Mouse (Mus musculus): Measurements from ENCODE around the gene Elmo2. TPM values are rescaled to one million over a fixed set of nuclear protein-coding genes. Genes with fewer than 3 reads are reported as not detected.

The Elmo2 gene
- polyA plus RNA-seq, 1 experiment from 2014 or later: 77.3 TPM

GRCm38 (mm10) chr2:165351828-165352513 is 25.7 kb upstream of the Elmo2 start:
- Histone ChIP-seq H3K36me3 (no peaks in the 10 kb centered on the region), H3K4me1 (no peaks in the 10 kb centered on the region), H3K27ac (no peak overlapping the region), H3K4me3 (no peak overlapping the region), H3K9me3 (peaks cover 8% of the 10 kb centered on the region), H3K9ac (no peak overlapping the region), H3K27me3 (no peaks in the 10 kb centered on the region), H3K4me2 (no peak overlapping the region)
- ATAC-seq (ENCODE audit: borderline replicate concordance, extremely low read depth, low FRiP score, low TSS enrichment): no peak
- WGBS: 86% methylated on average over 20 of the region's 20 CpGs

DNA sequence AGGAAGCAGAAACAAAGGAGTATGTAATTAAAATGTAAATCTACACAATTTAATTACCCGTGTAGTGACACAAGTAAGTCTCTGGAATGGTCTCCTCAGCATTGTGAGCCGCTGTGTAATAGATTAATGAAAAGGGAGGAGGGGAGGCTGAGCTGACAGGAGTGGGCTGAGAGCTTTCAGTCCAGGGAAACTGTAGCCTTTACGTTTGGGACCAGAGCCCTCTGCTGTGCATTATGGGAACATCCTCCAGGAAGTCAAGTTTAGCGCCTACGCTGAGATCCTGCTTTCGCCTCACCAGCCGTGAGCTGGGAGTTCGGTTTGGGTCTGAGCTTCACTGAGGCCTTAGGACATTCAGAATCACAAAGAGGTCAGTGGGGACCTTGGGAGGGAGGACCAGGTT is 23.2 kb upstream of the Elmo2 start:
- no peak overlapping the region for H3K27ac ChIP-seq
- H3K4me1 ChIP-seq: no peaks in the 10 kb centered on the region
- ATAC-seq (ENCODE audit: borderline replicate concordance, extremely low read depth, low FRiP score, low TSS enrichment): no peak
- H3K36me3 ChIP-seq: no peaks in the 10 kb centered on the region
- no peak overlapping the region for H3K4me2 ChIP-seq
- H3K9ac ChIP-seq: no peak overlapping the region
- H3K4me3 ChIP-seq: no peak overlapping the region
- H3K9me3 ChIP-seq: peaks cover 8% of the 10 kb centered on the region
- WGBS: 32% methylated on average over 8 of the region's 8 CpGs
- no peaks in the 10 kb centered on the region for H3K27me3 ChIP-seq

DNA sequence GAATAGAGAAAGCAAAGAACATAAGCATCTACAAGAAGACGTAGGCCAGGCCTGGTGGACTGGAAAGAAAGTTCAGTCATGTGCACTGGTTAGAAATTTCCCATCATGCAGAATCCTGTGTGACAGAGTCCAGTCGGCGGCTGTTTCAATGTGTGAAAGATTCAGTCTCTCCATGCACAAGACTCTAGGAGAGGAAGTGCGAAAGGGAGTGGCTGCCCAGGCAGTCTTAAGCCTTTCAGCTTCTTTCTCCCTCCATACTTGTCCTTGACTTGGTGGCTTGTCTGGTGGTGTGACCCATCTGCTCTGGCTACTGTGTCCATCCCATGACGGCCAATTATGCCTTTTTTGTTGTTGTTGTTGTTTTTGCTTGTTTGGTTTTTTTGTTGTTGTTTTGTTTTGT is 19.9 kb upstream of the Elmo2 start:
- Histone ChIP-seq H3K4me2 (no peak overlapping the region), H3K4me3 (no peak overlapping the region), H3K9me3 (no peaks in the 10 kb centered on the region), H3K27me3 (no peaks in the 10 kb centered on the region), H3K9ac (no peak overlapping the region), H3K27ac (no peak overlapping the region), H3K4me1 (no peaks in the 10 kb centered on the region), H3K36me3 (no peaks in the 10 kb centered on the region)
- 91% methylated on average over 5 of the region's 5 CpGs for WGBS
- ATAC-seq (ENCODE audit: borderline replicate concordance, extremely low read depth, low FRiP score, low TSS enrichment): no peak

- H3K36me3 ChIP-seq: no peaks in the 10 kb centered on the region
- ATAC-seq (ENCODE audit: borderline replicate concordance, extremely low read depth, low FRiP score, low TSS enrichment): no peak
- H3K4me1 ChIP-seq: no peaks in the 10 kb centered on the region
- H3K4me3 ChIP-seq: no peak overlapping the region
- no peaks in the 10 kb centered on the region for H3K27me3 ChIP-seq
- no peak overlapping the region for H3K4me2 ChIP-seq
- H3K27ac ChIP-seq: no peak overlapping the region
- no peaks in the 10 kb centered on the region for H3K9me3 ChIP-seq
- WGBS: 24% methylated on average over 3 of the region's 3 CpGs
- no peak overlapping the region for H3K9ac ChIP-seq
Measured at GRCm38 (mm10) chr2:165337191-165337590, 10.9 kb upstream of the Elmo2 start.

GRCm38 (mm10) chr2:165332610-165333210 is 6.4 kb upstream of the Elmo2 start:
- Histone ChIP-seq H3K9ac (no peak overlapping the region), H3K4me3 (no peak overlapping the region), H3K27ac (no peak overlapping the region), H3K27me3 (no peaks in the 10 kb centered on the region), H3K4me1 (no peaks in the 10 kb centered on the region), H3K4me2 (no peak overlapping the region), H3K36me3 (no peaks in the 10 kb centered on the region), H3K9me3 (no peaks in the 10 kb centered on the region)
- WGBS: 51% methylated on average over 14 of the region's 14 CpGs
- ATAC-seq (ENCODE audit: borderline replicate concordance, extremely low read depth, low FRiP score, low TSS enrichment): no peak

DNA sequence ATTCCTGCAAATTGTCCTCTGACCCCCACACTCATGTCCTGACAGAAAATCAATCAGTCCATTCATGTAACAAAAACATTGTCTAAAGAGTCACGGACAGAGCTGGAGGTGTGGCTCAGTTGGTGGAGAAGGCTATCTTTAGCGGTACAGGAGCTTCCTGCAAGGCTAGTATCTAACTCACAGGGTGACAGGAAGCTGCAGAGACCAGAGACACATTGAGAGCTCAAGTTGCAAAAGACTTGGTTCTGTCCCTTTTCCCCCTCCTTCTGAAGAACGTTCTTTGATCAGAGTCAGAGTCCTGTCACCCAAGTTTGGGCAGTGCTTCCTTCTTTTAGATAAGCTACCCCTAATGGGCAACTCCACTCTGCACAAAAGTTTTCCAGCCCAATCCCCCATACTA is 3.4 kb upstream of the Elmo2 start:
- no peak overlapping the region for H3K4me2 ChIP-seq
- 10% methylated on average over 3 of the region's 3 CpGs for WGBS
- H3K36me3 ChIP-seq: no peaks in the 10 kb centered on the region
- ATAC-seq (ENCODE audit: borderline replicate concordance, extremely low read depth, low FRiP score, low TSS enrichment): no peak
- H3K27me3 ChIP-seq: no peaks in the 10 kb centered on the region
- no peak overlapping the region for H3K9ac ChIP-seq
- no peak overlapping the region for H3K4me3 ChIP-seq
- no peak overlapping the region for H3K27ac ChIP-seq
- H3K4me1 ChIP-seq: peaks cover 20% of the 10 kb centered on the region
- no peaks in the 10 kb centered on the region for H3K9me3 ChIP-seq

DNA sequence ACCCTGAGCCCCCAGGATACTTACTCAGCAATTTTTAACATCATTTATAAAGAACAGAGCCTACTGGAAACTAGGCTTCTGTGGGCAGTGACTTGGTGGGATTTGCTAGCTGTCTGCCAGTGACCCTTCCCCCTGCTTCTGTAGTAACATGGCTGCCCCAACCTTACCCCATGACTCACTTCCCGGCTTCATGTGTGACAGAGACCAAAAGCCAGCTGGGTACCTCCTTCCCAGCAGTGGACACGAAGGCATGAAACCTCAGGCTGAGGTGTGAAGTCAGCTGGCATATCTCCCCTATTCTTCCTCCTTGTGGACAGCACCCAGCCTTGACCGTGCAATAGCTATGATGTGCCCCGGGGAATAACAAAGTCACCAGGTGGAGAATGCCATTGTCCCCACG is 2.5 kb upstream of the Elmo2 start:
- no peak for ATAC-seq (ENCODE audit: borderline replicate concordance, extremely low read depth, low FRiP score, low TSS enrichment)
- Histone ChIP-seq H3K4me2 (no peak overlapping the region), H3K27me3 (no peaks in the 10 kb centered on the region), H3K27ac (no peak overlapping the region), H3K4me3 (no peak overlapping the region), H3K9ac (no peak overlapping the region), H3K4me1 (peaks cover 29% of the 10 kb centered on the region), H3K9me3 (no peaks in the 10 kb centered on the region), H3K36me3 (no peaks in the 10 kb centered on the region)
- 74% methylated on average over 5 of the region's 5 CpGs for WGBS

DNA sequence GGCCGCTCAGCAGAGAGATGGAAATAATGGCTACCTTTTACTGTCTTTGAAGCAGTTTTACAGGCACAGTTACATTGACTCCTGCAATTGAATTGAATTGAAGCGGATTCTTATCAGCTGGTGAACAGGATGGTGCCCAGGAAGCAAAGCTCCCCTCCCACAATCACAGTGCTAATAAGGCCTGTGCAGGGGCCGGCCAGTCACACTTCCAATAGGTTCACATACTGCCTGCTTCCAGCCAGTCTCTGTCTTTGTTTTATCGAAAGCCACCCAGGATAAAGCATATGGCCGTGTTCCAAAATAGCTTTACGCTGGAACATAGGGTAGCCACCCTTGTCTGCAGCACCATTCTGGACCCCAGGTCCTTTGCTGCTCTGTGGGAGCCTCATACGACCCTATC is 1.1 kb upstream of the Elmo2 start:
- Histone ChIP-seq H3K9me3 (no peaks in the 10 kb centered on the region), H3K4me3 (peak overlapping the region; percentile 92; the same call in 1 of the 2 replicates), H3K36me3 (no peaks in the 10 kb centered on the region), H3K27me3 (no peaks in the 10 kb centered on the region), H3K9ac (peak overlapping the region; percentile 59; the same call in 1 of the 2 replicates), H3K4me1 (peaks cover 43% of the 10 kb centered on the region), H3K4me2 (peak overlapping the region; percentile 92), H3K27ac (no peak overlapping the region)
- ATAC-seq (ENCODE audit: borderline replicate concordance, extremely low read depth, low FRiP score, low TSS enrichment): no peak
- 38% methylated on average over 7 of the region's 7 CpGs for WGBS

DNA sequence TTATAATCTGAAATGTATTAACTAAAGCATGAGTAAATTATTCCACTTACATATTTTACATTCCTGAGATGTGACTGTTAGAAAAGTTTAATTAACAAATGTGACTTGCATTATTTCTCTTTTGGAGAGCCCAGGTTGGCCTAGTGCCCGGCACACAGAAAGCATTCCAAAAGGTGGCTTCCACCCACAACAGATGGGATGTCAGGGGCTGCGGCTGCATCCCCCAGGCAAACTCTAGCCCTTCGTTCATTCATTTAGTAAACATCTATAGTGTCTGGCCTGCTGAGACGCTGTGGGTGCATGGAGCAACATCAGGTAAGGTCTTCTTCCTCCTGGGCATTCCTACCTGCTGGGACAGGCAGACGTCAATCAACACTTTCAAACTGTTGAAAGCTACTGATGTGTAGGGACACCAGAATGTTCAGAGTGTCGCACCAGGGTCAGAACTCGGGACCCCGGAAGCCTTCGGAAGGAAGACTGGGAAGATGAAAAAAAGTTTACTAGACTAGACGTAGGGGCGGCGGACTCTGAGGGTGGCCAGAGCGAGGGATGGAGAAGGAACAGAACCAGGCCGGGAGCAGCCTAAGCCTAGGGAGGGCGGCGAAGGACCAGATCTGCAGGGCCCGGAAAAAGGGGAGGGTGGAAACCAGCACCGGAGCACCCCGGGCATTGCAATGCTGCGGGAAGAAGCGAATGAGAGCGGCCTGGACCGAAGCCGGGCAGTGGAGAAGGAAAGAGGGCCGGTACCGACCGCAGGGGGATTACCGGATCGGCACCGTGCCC is 567 bp downstream of the Elmo2 start:
- peak; percentile 9; the same call in 1 of the 2 replicates for ATAC-seq (ENCODE audit: borderline replicate concordance, extremely low read depth, low FRiP score, low TSS enrichment)
- H3K4me1 ChIP-seq: peaks cover 60% of the 10 kb centered on the region
- no peaks in the 10 kb centered on the region for H3K27me3 ChIP-seq
- H3K4me2 ChIP-seq: peak overlapping the region; percentile 85
- WGBS: under 1% methylated on average over 27 of the region's 30 CpGs
- no peaks in the 10 kb centered on the region for H3K36me3 ChIP-seq
- H3K4me3 ChIP-seq: peak overlapping the region; percentile 92
- H3K9me3 ChIP-seq: no peaks in the 10 kb centered on the region
- peak overlapping the region; percentile 90 for H3K9ac ChIP-seq
- peak overlapping the region; percentile 71 for H3K27ac ChIP-seq

DNA sequence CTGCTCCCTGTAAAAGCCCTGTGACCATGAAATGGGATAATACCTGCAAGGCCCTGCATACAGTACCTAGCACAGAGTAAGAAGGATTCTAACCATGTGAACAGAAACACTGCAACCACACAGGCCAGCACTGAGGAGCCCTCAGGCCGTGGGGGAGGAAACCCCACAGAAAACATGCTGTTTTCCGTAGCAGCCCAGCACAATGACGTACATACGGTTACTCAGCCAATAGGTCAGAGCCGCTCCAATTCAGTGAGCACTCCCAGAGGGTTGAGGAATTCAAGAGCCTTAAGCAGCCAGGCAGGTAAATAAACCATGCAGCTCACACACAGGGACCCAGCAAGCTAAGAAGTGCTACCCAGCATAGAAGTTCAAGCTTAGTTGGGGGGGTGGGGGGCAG is 2.4 kb downstream of the Elmo2 start:
- Histone ChIP-seq H3K4me1 (peaks cover 77% of the 10 kb centered on the region), H3K27me3 (no peaks in the 10 kb centered on the region), H3K4me3 (no peak overlapping the region), H3K9ac (no peak overlapping the region), H3K27ac (peak overlapping the region; percentile 11; the same call in 1 of the 2 replicates), H3K4me2 (peak overlapping the region; percentile 85), H3K36me3 (no peaks in the 10 kb centered on the region), H3K9me3 (no peaks in the 10 kb centered on the region)
- no peak for ATAC-seq (ENCODE audit: borderline replicate concordance, extremely low read depth, low FRiP score, low TSS enrichment)
- WGBS: 55% methylated on average over 5 of the region's 5 CpGs

DNA sequence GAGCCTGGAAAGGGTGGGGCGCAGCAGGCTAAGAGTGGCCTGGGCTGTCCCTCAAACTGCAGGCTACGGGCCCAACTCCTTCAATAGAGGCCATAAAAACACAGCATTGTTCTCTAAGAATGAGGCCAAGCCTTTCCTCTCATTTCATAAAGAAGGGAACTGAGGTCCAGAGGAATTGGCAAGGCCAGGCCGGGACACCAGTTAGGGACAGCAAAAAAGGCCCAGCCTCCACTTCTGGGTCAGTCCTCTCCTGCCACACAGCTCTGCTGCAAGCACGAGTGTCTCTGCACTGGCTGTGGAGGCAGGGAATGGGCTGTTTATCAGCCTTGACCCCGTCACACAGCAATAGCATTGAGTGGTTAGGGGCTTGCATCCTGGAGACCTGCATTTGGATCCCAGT is 2.8 kb downstream of the Elmo2 start:
- Histone ChIP-seq H3K36me3 (no peaks in the 10 kb centered on the region), H3K4me2 (peak overlapping the region; percentile 85; the same call in 1 of the 2 replicates), H3K4me1 (peaks cover 82% of the 10 kb centered on the region), H3K9me3 (no peaks in the 10 kb centered on the region), H3K27ac (no peak overlapping the region), H3K27me3 (no peaks in the 10 kb centered on the region), H3K9ac (no peak overlapping the region), H3K4me3 (no peak overlapping the region)
- no peak for ATAC-seq (ENCODE audit: borderline replicate concordance, extremely low read depth, low FRiP score, low TSS enrichment)
- 67% methylated on average over 5 of the region's 5 CpGs for WGBS
